Mouse (Mus musculus) kidney, adult 10 weeks (tissue): ENCODE data around the gene Ube2d1. TPM values are rescaled to one million over a fixed set of nuclear protein-coding genes. Genes with fewer than 3 reads are reported as not detected.

ENCODE experiments used
- polyA plus RNA-seq: library from polyadenylated mRNA; stranded (reverse); fragments of 350-450 nt; fragmentation: Illumina TruSeq; extraction: RNeasy Lipid Tissue Mini Kit (QIAGEN cat#74804); gene quantifications from one replicate; pipeline ENCODE4 v1.2.3, GENCODE M21; 2014; ENCODE audit warnings: low read depth, low replicate concordance

Gene Ube2d1
- 61.3 TPM for polyA plus RNA-seq

GRCm38 (mm10) chr10:71285126-71285580 is at the start of gene Ube2d1:
Gene Ube2d1 (minus strand): TSS chr10:71285262.

DNA sequence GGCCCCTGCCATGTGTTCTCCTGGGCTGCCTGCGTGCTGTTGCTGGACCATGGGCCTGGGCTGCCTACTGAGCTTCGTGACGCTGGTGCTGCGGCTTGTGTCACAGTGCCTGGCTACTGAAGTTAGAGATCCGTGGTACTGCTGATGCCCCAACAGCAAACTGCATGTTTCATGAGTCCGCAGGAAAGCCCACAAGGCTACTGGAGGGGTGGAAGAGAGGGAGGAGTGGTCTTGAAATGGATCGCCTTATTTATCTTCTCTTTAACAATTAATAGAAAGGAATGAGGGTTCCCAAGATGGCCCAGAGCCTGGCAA is 46.9 kb downstream of the Ube2d1 start, which contains the start of gene Tfam:
Gene Tfam, minus strand, starts transcription at position 41 of the 315 bp plus-strand sequence.

Other genes starting within 250 kb of the Ube2d1 start
- gene Bicc1, start 125.6 kb downstream of the Ube2d1 start, polyA plus RNA-seq, result 136 TPM
- gene Tfam, start 47.0 kb downstream of the Ube2d1 start, polyA plus RNA-seq, result 191 TPM
- gene Cisd1, start 59.7 kb upstream of the Ube2d1 start, polyA plus RNA-seq, result 133 TPM
- 91.0 TPM for gene Ipmk, start 62.5 kb upstream of the Ube2d1 start, polyA plus RNA-seq